Mouse (Mus musculus) megakaryocyte, embryonic 14.5 days (primary cell): ENCODE measurements around the gene Trhr2.

Experiments used
- FLI1 ChIP-seq: IDR thresholded peaks from 2 replicates; pipeline ENCODE4 v1.6.1; 2012; ENCODE audit warnings: low read length, inconsistent platforms, mixed read lengths
- GATA1 ChIP-seq: IDR thresholded peaks from 3 replicates; pipeline ENCODE4 v1.6.1; 2012; ENCODE audit warnings: mixed read lengths, low read length, inconsistent platforms, borderline replicate concordance

DNA sequence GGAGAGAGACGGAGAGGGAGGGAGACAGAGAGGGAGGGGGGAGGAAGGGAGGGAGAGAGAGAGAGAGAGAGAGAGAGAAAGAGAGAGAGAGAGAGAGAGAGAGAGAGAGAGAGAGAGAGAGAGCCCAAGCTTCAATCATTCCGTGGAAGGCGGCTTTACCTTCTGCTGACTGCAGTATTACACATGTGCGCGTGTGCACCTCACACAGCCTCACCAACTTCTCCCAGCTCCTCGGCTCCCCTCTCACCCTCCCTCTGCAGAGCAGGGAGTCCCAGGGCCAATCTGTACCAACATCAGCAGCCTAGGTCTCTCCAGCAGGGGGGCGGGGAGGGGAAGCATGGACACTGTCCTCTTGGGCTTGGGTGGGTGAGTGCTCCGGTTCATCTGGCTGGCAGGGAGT lies 2.4 kb upstream of the Trhr2 start:
- TF ChIP-seq GATA1 (no peak), FLI1 (no peak)
